Mouse (Mus musculus) CH12F3 (cell line): Measurements from ENCODE around the gene Sh3gl1.

ENCODE experiments used
- in situ Hi-C: fragments of 300-500 bp; cut with MboI; formaldehyde crosslinking; loops from 2 replicates; pipeline ENCODE4 v1.14.3; 2020; ENCODE audit warnings: low sequenced_read_pairs

The Sh3gl1 gene

DNA sequence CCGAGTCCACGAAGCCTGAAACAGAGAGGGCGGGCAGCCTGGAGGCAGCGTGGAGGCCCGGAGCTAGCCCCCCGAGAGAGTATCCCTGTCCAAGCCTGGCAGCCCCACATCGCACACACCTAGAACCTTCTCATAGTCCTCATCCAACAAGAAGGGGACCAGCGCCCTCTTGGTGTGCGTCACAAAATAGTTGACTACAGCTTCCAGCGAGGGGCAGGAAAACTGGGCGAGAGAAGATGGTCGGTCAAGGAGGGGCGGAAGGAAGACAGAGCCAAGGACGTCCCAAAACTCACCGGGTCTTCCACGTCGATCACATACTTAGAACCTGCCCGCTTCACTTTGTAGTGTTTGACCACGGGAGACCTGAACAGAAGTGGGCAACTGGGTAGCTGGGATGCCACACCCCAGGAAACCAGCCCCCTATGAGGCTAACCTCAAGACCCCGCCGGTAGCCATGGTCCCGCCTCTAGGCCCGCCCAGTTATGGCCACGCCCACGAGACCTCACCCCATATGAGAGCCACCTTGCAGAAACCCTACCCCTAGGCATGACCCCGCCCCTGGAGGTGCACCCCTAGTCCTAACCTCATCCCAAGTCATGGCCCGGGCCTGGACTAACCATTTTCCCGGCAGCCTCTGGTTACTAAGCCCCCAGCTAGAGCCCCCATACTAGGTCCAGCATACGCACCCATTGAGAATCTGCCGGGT is 36.5 kb downstream of the Sh3gl1 start:
- in situ Hi-C loops: no loop called here

DNA sequence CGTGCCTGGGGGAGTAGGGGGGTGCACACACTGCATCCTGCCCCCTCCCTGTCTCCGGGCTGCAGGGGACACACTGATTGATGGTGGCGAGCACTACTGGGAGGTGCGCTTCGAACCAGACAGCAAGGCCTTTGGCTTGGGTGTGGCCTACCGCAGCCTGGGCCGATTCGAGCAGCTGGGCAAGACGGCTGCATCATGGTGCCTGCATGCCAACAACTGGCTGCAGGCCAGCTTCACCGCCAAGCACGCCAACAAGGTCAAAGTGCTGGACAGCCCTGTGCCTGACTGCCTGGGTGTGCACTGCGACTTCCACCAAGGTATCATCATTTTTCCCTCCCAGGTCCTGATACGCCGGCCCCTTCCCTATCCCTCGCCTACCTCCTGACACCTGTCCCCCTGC is 40.4 kb downstream of the Sh3gl1 start:
- in situ Hi-C loops: no loop called here

DNA sequence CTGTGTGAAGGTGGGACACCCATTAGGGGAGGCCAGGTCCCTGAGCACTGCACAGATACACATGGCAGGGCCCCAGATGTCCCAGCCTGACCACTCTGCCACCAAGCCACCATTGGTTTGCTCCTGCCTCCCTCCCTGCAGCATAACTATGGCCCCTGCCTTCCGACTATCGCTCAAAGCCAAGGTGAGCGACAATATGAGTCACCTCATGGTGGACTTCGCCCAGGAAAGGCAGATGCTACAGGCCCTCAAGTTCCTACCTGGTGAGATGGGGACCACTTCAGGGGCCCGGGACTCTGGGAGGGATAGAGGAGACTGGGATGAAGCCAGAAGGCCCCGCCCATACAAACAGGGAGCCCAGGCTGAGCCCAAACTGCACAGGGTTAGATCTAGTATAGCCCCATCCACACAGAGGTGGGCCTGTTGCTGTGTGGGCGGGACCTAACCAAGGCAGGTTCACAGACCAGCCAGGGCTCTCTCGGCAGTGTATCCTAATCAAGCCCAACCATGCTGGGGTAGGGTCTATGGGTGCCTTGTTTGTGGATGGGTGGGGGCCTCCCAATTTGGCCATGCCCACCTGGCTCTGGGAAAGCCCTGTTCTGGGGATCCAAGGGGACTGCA is 46.0 kb downstream of the Sh3gl1 start:
- in situ Hi-C loops: no loop called here

DNA sequence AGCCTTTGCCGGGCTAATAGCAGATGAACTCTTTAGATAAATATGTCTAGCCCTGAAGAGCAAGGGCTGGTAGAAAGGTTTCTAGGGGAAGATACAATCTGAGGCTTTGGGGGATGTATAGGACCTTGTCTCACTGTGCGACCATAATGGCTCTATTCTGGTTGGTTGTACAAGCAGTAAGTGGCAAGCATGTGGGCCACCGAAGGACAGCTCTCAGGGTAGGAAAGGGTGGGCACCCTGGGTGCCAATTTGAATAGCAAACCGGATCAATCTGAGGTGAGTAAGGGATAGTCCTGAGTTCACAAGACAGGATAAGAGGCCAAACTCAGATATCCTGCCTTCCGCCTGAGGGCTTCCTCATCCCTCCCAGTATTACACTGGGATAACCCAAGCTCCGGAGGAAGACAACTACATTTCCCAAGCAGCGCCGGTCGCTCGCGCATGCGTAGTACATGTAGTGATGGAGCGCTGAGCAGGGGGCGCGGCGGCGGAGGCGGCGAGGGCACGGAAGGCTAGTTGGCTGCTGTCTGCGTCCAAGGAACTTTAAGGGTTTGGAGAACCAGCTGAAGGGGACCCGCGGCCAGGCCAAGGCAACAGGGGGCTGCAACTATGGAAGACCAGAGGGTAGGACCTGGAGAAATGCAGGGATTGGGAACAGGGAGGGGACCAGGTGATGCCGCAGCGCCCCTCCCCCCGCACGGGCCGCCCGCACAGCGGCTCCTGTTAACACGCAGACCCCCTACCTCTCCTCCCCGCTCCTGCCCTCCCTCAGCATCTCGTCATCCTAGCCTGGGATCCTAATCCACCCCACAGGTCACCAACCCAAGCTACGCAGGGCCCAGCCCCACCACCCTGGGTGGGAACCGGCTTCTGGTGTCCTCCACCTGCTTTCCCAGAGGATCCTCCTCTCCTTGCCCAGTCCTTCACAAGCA is 50.1 kb downstream of the Sh3gl1 start, which contains the start of gene Fsd1:
Fsd1 (plus strand) TSS at position 480 of the 932 bp plus-strand sequence.
- in situ Hi-C loops: no loop called here

DNA sequence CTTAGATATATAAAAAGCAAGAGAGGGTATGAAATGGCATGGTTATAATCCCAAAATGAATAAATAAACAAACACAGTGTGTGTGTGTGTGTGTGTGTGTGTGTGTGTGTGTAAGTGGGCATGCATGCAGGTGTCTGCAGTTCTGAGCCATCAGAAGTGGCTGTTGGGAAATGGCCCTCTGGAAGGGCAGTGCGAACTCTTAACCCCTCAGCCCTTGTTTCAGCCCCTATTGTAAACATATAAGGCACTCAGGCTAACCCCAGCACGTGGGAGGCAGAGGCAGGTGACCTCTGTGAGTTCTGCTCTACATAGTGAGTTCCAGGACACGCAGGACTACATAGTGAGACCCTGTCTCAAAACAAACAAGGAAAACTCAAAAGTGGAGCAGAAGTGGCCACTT is 59.1 kb downstream of the Sh3gl1 start:
- in situ Hi-C loops: no loop called here

DNA sequence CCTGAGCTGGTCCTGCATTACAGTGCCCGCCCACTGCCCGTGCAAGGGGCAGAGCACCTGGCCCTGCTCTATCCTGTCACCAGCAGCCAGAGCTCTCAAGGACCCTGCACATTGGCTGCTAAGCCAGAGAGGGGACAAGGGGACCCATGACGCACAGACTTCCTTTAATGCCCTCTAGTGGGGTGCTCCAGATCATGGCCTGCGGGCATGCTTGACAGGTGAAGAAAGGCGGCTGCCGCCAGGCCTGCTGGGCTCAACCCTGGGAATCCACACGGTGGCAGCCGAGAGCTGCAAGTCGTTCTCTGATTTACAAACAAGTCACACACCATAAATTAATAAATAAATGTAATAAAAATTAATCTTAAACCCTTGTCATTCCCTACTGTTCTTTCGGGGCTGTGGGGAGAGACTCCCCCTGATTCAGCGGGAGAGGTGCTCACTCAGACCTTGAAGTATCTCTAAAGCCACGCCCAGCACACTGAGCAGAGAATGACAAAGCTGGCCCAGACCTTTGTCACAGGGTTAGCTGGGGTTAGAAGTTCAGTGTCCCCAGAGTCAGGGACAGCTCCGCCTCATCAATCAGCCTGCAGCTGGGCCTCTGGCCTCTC is 60.1 kb downstream of the Sh3gl1 start:
- in situ Hi-C loops: no loop called here

DNA sequence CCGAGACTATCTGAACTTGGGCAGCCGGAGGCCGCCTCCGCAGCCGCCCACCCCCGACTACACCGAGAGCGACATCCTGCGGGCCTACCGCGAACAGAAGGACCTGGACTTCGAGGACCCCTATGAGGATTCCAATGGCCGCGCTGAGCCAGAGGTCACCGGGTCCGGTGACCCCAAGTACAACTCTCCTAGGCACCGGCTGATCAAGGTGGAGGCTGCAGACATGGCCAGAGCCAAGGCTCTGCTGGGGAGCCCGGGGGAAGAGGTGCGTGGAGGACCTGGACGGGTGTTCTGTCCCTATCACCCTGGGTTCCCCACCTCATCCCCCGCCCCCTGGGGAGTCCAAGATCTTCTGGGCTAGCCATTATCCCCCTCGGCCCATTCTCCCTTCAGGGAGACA is 65.0 kb downstream of the Sh3gl1 start:
- in situ Hi-C loops: no loop called here

DNA sequence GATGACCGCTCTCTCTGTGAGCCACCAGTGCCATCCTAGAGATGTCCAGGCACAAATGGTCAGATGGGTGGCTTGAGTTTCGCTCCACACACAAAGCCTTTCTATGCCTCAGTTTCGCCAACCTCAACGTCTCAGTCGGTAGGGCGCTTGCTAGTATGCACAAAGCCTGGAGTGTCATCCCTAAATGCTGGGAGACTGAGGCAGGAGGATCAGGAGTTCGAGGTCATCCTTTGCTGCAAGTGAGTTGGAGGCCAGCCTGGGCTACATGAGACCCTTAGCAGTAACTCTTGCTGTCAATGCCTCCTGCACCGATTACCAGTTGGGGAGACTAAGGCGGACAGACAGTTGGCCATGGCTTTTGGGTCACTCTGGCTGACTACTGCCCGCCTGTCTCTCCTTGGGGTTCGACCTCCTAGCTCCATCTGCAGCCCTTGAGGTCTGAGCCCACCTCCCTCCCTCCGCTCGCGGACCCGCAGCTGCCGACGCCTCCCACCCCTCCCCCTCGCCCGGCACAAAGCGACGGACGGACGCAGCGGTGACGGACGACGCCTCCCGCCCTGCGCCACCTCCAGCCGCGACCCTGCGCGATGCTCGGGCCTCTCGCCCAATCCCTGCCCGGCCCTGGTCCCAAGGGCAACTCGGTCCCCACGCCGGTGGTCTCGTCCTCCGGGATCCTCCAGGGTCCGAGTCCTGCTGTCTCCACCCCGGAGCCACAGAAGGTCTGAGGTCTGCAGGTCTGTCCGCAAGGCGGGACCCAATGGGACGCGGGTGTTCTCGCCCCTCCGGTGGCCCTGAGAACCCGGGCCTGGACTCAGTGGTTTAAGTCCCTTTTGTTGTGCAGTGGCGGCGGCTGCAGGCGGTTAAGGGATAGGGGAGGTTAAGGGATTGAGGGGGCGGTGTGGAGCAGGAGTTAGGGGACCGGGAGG is 66.2 kb downstream of the Sh3gl1 start, which contains the start of gene Shd:
Shd (plus strand) TSS at position 502 of the 926 bp plus-strand sequence.
- in situ Hi-C loops: no loop called here

DNA sequence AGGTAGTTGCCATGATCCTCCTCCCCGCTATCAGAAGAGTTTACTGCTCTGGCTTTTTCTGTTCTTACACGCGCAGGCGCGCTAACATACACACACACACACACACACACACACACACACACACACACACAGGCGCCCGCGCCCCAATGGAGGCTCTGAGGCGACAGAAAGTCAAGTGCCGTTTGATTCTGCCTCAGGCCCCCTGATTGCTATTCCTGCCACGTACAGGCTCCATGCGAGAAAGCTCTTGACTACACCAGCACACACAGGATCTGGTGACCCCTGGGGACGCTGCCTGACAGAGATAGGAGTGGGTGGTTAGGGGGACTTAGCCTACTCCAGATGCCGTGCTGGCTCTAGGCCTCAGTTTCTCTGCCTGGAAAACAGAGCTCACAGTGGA is 66.9 kb downstream of the Sh3gl1 start:
- in situ Hi-C loops: no loop called here

DNA sequence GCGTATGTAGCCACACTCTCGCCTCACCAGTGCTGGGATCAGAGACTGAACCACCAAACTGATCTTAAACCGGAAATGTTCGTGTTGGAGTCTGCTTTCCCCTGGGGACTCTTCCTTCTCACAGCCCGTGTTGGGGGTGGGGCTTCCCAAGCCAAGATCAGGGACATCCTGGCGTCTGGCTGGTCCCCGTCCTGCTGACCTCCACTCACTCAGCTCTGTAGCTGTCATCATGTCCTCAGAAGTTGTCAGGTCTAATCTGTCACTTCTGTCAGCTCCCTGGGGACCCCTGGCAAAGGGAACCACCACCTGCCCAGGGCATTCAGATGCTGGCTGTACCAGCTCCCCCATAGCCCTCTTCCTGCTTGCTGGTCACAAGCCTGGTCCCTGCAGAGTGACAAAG is 68.2 kb downstream of the Sh3gl1 start:
- in situ Hi-C loops: no loop called here

DNA sequence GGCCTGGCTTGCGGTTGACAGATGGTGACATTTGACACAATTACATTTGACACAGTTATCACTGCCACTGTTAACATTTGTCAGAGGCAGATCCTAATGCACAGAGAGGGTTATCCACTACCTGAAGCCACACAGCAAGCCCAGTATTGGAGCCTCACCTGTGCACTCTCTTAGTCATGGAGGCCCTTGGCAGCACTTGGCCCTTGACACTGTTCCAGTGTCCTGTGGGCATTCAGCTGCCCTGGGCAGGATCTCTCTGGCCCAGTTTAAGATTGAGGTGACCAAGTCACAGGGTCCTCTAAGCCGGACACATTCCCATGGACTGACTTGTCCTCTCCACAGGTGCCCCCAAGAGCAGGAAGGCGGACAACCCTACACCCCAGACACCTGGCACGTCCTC is 69.2 kb downstream of the Sh3gl1 start:
- in situ Hi-C loops: no loop called here
